Mouse (Mus musculus): ENCODE results near the gene Il23a. TPM values are rescaled to one million over a fixed set of nuclear protein-coding genes. Genes with fewer than 3 reads are reported as not detected.

The Il23a gene
- total RNA-seq, 1 experiment, result 4.1 TPM

DNA sequence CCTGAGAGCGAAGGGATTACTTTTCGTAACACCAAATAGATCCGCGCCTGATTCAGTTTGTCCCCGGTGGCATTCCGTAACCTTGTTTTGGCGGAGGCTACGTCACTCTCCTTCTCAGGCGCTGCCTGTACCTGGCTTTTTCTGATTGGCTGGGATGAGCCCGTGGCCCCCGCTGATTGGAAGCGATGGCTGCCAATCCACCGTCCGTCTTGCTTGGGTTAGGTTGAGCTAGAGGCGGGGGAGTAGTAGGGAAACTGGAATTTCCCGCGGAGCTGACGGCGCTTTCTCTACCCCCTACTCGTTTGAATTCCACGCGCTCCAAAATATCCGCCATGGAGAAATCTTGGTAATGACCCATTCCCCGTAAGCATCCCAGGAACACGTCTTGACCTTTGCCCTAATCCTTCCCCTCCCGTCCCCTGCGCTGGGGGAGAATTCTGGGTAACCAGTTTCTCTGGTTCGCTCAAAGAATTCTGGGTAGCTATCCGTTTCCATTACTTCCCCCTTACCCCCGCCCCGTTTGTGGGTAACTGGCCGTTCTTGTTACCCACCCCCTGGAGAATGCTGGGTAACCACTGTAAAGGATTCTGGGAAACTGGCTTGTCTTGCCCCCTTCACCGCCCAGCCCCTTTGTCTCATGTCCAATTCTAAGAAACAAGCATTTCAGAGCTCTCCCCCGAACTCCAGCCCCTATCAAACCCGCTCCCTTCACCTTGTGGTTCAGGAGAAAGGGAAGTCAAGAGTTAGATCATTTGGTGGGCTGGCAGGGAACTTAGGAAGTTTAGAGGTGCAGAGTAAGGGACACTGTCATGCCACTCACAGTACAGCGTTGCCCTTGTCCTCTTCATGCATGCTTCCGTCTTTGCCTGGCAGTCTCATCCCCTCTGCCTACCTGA, 4.8 kb upstream of the Il23a start, which contains the start of gene Pan2:
Pan2 (plus strand) TSS at position 210 of the 896 bp plus-strand sequence.
- H3K4me1 ChIP-seq (ENCODE audit: control insufficient read depth in 2 of 2, insufficient read depth in 2 of 2, low read length in 2 of 2, poor library complexity in 1 of 2), result peaks cover 0 to 6% of the 10 kb centered on the region in 2 experiments; a peak in 1 of 4 replicates
- H3K36me3 ChIP-seq (ENCODE audit: control insufficient read depth, insufficient read depth, low read length, poor library complexity, severe bottlenecking), result peaks cover 5% of the 10 kb centered on the region; the same call in 1 of the 2 replicates
- peak within 1 kb of the TSS; percentile 87 to 89 for H3K4me3 ChIP-seq (ENCODE audit: insufficient read depth in 1 of 2, low read depth in 1 of 2, low read length in 2 of 2, poor library complexity in 1 of 2, severe bottlenecking in 1 of 2)
- TF ChIP-seq MAFK (IDR thresholded peaks at IDR 0.05; ENCODE audit: insufficient read depth, low read depth, low read length), result no peak
- TF ChIP-seq CHD2 (IDR thresholded peaks at IDR 0.05; ENCODE audit: low read depth, low read length), result peak; percentile 92
- no peak for TF ChIP-seq ZNF384 (IDR thresholded peaks at IDR 0.05; ENCODE audit: low read depth, low read length)
- TF ChIP-seq ZC3H11A (IDR thresholded peaks at IDR 0.05; ENCODE audit: borderline replicate concordance, low read depth, low read length), result no peak
- TF ChIP-seq HCFC1 (IDR thresholded peaks at IDR 0.05; ENCODE audit: borderline replicate concordance, insufficient read depth, low read length), result peak; percentile 66; the same call in 1 of the 2 replicates
- H3K9ac ChIP-seq (ENCODE audit: insufficient read depth, low read depth, low read length, poor library complexity, severe bottlenecking), result peak within 1 kb of the TSS; percentile 98
- peak; percentile 98 for DNase-seq (ENCODE audit: low read depth, low spot score)
- H3K9me3 ChIP-seq (ENCODE audit: control insufficient read depth, insufficient read depth, low read depth, low read length), result no peaks in the 10 kb centered on the region
- in situ Hi-C loops (cut with MboI; ENCODE audit: low sequenced_read_pairs in 2 of 2, unreplicated experiment in 2 of 2), result no loop called here
- peak within 1 kb of the TSS; percentile 94 for H3K27ac ChIP-seq (ENCODE audit: insufficient read depth, low read depth, low read length, poor library complexity, severe bottlenecking)

DNA sequence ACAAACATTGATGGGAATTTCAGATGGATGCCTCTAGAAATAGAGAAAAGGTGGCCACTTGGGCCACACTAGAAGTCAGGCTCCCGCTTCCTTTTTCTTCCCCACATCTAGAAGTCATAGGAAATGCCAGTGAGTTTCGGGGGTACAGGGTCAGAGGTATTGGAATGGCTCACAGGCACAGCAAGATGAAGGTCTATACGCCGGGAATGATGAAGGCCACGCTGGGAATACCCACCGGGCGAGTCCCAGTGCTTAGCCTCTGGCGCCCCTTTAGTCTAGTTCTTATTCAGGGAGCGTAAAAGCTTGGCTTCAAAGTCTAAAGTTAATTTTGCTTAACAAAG, 4.2 kb upstream of the Il23a start:
- TF ChIP-seq ZNF384 (IDR thresholded peaks at IDR 0.05; ENCODE audit: low read depth, low read length), result no peak
- TF ChIP-seq CHD2 (IDR thresholded peaks at IDR 0.05; ENCODE audit: low read depth, low read length), result no peak
- no peak for TF ChIP-seq ZC3H11A (IDR thresholded peaks at IDR 0.05; ENCODE audit: borderline replicate concordance, low read depth, low read length)
- TF ChIP-seq MAFK (IDR thresholded peaks at IDR 0.05; ENCODE audit: insufficient read depth, low read depth, low read length), result no peak
- no peak for TF ChIP-seq HCFC1 (IDR thresholded peaks at IDR 0.05; ENCODE audit: borderline replicate concordance, insufficient read depth, low read length)
- in situ Hi-C loops (cut with MboI; ENCODE audit: low sequenced_read_pairs in 2 of 2, unreplicated experiment in 2 of 2), result no loop called here
- Histone ChIP-seq H3K4me1 (ENCODE audit: control insufficient read depth in 2 of 2, insufficient read depth in 2 of 2, low read length in 2 of 2, poor library complexity in 1 of 2) (peaks cover 0 to 6% of the 10 kb centered on the region in 2 experiments; a peak in 1 of 4 replicates), H3K36me3 (ENCODE audit: control insufficient read depth, insufficient read depth, low read length, poor library complexity, severe bottlenecking) (peaks cover under 1% of the 10 kb centered on the region; the same call in 1 of the 2 replicates), H3K9ac (ENCODE audit: insufficient read depth, low read depth, low read length, poor library complexity, severe bottlenecking) (peak overlapping the region; percentile 98), H3K27ac (ENCODE audit: insufficient read depth, low read depth, low read length, poor library complexity, severe bottlenecking) (peak overlapping the region; percentile 91), H3K4me3 (ENCODE audit: insufficient read depth in 1 of 2, low read depth in 1 of 2, low read length in 2 of 2, poor library complexity in 1 of 2, severe bottlenecking in 1 of 2) (peak overlapping the region; percentile 87 to 89), H3K9me3 (ENCODE audit: control insufficient read depth, insufficient read depth, low read depth, low read length) (no peaks in the 10 kb centered on the region)
- DNase-seq (ENCODE audit: low read depth, low spot score), result no peak

DNA sequence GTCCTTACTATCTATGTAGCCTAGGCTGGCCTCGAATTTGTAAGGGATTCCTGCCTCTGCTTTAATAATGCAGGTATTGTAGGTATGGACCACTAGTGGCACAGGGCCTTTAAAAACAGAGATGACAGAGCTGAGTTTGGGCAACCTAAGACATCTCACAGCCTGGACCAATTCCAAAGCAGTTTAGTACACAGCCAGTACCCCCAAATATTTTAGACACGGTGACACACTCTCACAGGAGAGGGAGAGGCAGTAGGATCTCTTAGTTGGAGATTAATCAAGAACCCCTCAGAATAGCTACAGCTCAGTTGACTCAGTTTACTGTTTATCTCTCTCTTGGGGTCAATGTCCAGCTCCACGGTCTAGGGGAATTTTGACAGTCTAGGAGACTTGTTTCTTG, 3.8 kb upstream of the Il23a start:
- Histone ChIP-seq H3K4me1 (ENCODE audit: control insufficient read depth in 2 of 2, insufficient read depth in 2 of 2, low read length in 2 of 2, poor library complexity in 1 of 2) (peaks cover 0 to 6% of the 10 kb centered on the region in 2 experiments; a peak in 1 of 4 replicates), H3K9ac (ENCODE audit: insufficient read depth, low read depth, low read length, poor library complexity, severe bottlenecking) (peak overlapping the region; percentile 98), H3K36me3 (ENCODE audit: control insufficient read depth, insufficient read depth, low read length, poor library complexity, severe bottlenecking) (no peaks in the 10 kb centered on the region), H3K4me3 (ENCODE audit: insufficient read depth in 1 of 2, low read depth in 1 of 2, low read length in 2 of 2, poor library complexity in 1 of 2, severe bottlenecking in 1 of 2) (peak overlapping the region; percentile 87 to 89), H3K9me3 (ENCODE audit: control insufficient read depth, insufficient read depth, low read depth, low read length) (no peaks in the 10 kb centered on the region), H3K27ac (ENCODE audit: insufficient read depth, low read depth, low read length, poor library complexity, severe bottlenecking) (peak overlapping the region; percentile 91)
- no peak for DNase-seq (ENCODE audit: low read depth, low spot score)
- TF ChIP-seq HCFC1 (IDR thresholded peaks at IDR 0.05; ENCODE audit: borderline replicate concordance, insufficient read depth, low read length) (no peak), ZNF384 (IDR thresholded peaks at IDR 0.05; ENCODE audit: low read depth, low read length) (no peak), ZC3H11A (IDR thresholded peaks at IDR 0.05; ENCODE audit: borderline replicate concordance, low read depth, low read length) (no peak), CHD2 (IDR thresholded peaks at IDR 0.05; ENCODE audit: low read depth, low read length) (no peak), MAFK (IDR thresholded peaks at IDR 0.05; ENCODE audit: insufficient read depth, low read depth, low read length) (no peak)
- in situ Hi-C loops (cut with MboI; ENCODE audit: low sequenced_read_pairs in 2 of 2, unreplicated experiment in 2 of 2), result no loop called here

DNA sequence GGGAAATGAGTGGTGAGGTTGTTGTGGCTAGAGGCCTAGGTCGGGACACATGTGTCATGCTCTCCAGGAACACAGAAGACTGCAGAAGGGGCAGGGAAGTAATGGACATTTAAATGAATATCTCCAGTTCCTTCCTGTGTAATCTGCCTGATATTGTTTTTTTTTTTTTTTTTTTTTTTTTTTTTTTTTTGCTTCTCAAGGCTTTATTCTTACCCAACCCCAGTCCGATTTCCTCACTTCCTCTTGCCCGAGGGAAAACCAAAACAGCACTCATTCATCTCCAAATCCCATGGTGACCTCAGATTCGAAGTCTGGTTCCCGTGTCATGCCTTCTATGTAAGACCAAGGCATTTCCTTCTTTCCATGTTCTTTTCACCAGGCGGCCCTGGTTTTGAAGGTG, 309 bp downstream of the Il23a start:
- H3K36me3 ChIP-seq (ENCODE audit: control insufficient read depth, insufficient read depth, low read length, poor library complexity, severe bottlenecking), result no peaks in the 10 kb centered on the region
- no peak for DNase-seq (ENCODE audit: low read depth, low spot score)

More for the DNA sequence above, 309 bp downstream of the Il23a start:
- TF ChIP-seq ZNF384 (IDR thresholded peaks at IDR 0.05; ENCODE audit: low read depth, low read length) (peak; percentile 6; the same call in 1 of the 2 replicates), HCFC1 (IDR thresholded peaks at IDR 0.05; ENCODE audit: borderline replicate concordance, insufficient read depth, low read length) (no peak)
- Histone ChIP-seq H3K4me3 (ENCODE audit: insufficient read depth in 1 of 2, low read depth in 1 of 2, low read length in 2 of 2, poor library complexity in 1 of 2, severe bottlenecking in 1 of 2) (no peak overlapping the region), H3K9ac (ENCODE audit: insufficient read depth, low read depth, low read length, poor library complexity, severe bottlenecking) (peak overlapping the region; percentile 27; the same call in 1 of the 2 replicates), H3K4me1 (ENCODE audit: control insufficient read depth in 2 of 2, insufficient read depth in 2 of 2, low read length in 2 of 2, poor library complexity in 1 of 2) (peaks cover 0 to 5% of the 10 kb centered on the region in 2 experiments; a peak in 1 of 4 replicates), H3K27ac (ENCODE audit: insufficient read depth, low read depth, low read length, poor library complexity, severe bottlenecking) (no peak overlapping the region), H3K9me3 (ENCODE audit: control insufficient read depth, insufficient read depth, low read depth, low read length) (no peaks in the 10 kb centered on the region)
- in situ Hi-C loops (cut with MboI; ENCODE audit: low sequenced_read_pairs in 2 of 2, unreplicated experiment in 2 of 2), result no loop called here
